Mouse (Mus musculus): ENCODE data around the gene Rapgef5. TPM values are rescaled to one million over a fixed set of nuclear protein-coding genes. Genes with fewer than 3 reads are reported as not detected.

Gene Rapgef5
- polyA plus RNA-seq (2014; fragmentation: Illumina TruSeq; extraction: RNeasy Lipid Tissue Mini Kit (QIAGEN cat#74804)), result 23.0 TPM

GRCm38 (mm10) chr12:117516179-117516578 lies at the start of gene Rapgef5:
Rapgef5 (plus strand) TSS chr12:117516479.

GRCm38 (mm10) chr12:117803989-117804388 lies 287.7 kb downstream of the Rapgef5 start, which contains the start of gene Cdca7l:
Cdca7l (plus strand) TSS chr12:117804289.

Measured in ovary, adult 10 weeks (tissue).